Mouse (Mus musculus): Measurements from ENCODE around the gene Sympk.
"Not testable (repeated sequence)": the region's sequence is repeated elsewhere in the genome, so short reads cannot be mapped to it uniquely, and the experiment has no call there.

The Sympk gene

GRCm38 (mm10) chr7:19052345-19053135 is 28.4 kb downstream of the Sympk start:
- peak; percentile 68 for DNase-seq

GRCm38 (mm10) chr7:19053136-19053532 is 29.0 kb downstream of the Sympk start:
- DNase-seq: no peak

- peak; percentile 86 to 89 for DNase-seq
Observed at GRCm38 (mm10) chr7:19054047-19054776, 30.0 kb downstream of the Sympk start, which contains the start of gene Rsph6a. Gene Rsph6a (plus strand): TSS chr7:19054690.

GRCm38 (mm10) chr7:19054777-19055076 is 30.6 kb downstream of the Sympk start:
- no peak for DNase-seq

DNA sequence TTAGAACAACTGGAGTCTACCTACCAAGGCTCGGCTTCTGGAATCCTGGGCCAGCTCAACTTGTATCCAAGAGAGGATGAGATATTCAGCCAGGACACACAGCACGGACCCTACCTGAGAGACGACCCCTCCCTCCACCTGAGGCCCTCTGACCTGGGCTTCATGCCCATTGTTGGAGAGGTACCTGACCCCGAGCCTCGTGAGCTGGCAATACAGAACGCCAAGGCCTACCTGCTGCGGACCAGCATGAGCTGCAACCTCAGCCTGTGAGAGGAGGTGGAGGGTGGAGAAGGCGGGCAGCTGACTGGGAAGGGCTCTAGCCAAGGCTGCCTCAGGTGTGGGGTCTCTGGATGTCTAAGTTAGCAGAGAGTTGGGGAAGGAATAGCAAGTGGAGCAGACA is 30.9 kb downstream of the Sympk start:
- DNase-seq: no peak

DNA sequence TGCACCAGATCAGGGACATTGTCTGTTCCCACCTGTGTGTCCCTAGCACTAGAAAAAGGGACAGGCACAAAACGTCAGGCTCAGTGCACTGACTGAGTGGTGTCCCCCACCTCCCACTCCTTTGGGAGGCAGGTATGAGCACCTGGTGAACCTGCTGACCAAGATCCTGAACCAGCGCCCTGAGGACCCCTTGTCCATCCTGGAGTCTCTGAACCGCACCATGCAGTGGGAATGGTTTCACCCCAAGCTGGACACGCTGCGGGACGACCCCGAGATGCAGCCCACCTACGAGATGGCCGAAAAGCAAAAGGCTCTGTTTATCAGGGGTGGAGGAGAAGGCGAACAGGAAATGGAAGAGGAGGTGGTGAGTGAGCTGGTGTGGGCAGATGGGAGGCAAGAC is 33.2 kb downstream of the Sympk start:
- no peak for DNase-seq

- DNase-seq: no peak
Observed at GRCm38 (mm10) chr7:19065896-19066295, 41.7 kb downstream of the Sympk start.

- no peak for DNase-seq
Observed at GRCm38 (mm10) chr7:19067063-19067462, 42.9 kb downstream of the Sympk start.

- DNase-seq: no peak
Observed at GRCm38 (mm10) chr7:19067935-19068334, 43.8 kb downstream of the Sympk start.

GRCm38 (mm10) chr7:19068707-19069106 is 44.5 kb downstream of the Sympk start:
- DNase-seq: peak; percentile 83 to 88

GRCm38 (mm10) chr7:19069500-19069899 is 45.3 kb downstream of the Sympk start:
- DNase-seq: peak in 1 of 2 experiments; percentile 49

- DNase-seq: not testable (repeated sequence)
Observed at GRCm38 (mm10) chr7:19071024-19071423, 46.8 kb downstream of the Sympk start.

DNA sequence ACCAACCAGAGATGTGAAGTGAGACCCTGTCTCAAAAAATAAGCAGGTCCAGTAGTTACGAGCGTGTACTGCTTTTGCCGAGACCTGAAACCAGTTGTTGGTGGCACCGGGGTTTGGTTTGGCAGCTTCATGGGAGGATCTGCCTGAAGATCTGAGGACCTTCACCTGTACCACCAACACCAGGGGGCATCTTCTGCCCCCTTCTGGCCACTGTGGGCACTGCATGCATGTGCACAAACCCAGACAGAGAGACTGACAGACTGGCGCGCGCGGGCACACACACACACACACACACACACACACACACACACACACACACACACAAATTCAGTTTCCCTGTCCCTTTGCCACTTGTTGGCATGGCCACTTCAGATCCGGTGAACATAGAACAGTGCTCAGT is 49.3 kb downstream of the Sympk start:
- DNase-seq: peak; percentile 67 to 75

DNA sequence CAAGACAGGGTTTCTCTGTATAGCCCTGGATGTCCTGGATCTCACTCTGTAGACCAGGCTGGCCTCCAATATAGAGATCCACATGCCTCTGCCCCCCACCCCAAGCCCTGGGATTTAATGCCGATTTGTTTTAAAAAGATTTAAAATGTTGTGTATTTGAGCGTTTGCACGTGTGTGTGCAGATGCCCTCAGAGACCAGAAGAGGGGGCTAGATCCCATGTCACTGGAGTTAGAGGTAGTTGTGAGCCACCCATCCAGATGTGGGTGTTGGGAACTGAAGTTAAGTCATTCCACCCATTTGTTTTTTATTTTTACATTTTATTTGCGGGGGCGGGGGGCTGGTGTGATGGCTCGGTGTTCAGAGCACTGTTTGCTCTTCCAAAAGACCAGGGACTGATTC is 50.3 kb downstream of the Sympk start:
- DNase-seq: no peak

- no peak for DNase-seq
Observed at GRCm38 (mm10) chr7:19075231-19075630, 51.1 kb downstream of the Sympk start.

- peak; percentile 97 to 99 for DNase-seq
Observed at GRCm38 (mm10) chr7:19075723-19076585, 51.8 kb downstream of the Sympk start, which contains the start of gene Dmwd. Gene Dmwd (plus strand): TSS chr7:19076227.

DNA sequence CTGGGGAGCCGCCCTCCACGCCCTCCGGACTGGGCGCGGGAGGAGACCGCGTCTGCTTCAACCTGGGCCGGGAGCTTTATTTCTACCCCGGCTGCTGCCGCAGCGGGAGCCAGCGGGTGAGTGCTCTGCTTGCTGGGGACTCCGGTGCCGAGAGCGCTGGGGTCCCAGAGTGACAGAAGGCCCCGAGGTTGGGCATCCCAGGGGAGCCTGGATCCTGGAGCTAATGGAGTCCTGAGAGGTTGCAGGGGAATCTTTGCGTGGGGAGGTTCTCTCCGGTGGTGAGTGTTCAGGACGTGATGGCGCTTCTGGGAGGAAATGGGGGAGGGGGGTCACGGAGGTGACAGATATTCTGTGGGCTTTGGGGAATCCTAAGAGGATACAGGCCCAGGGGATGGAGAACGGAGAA is 52.4 kb downstream of the Sympk start:
- peak; percentile 53 to 62 for DNase-seq

- no peak for DNase-seq
Observed at GRCm38 (mm10) chr7:19077761-19078160, 53.6 kb downstream of the Sympk start.

DNA sequence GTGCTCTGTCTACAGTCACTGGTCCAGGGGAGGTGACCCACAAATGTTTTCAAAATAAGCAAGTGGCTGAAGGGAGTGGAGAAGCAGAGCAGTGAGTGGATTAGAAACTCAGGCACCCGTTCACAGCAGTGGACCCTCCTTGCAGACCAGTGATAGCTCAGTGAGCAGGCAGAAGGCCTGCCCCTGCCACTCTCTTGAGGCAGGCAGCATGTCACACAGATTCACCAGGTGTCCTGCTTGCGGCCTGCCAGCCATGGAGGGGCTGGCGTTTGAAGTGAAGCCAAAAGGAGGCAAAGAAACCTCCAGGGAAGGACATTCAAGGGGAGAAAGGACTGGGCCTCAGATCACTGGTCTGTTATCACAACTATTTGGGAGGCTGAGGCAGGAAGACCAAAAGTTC is 54.6 kb downstream of the Sympk start:
- DNase-seq: peak in 1 of 2 experiments; percentile 10

- no peak for DNase-seq
Observed at GRCm38 (mm10) chr7:19080451-19080950, 56.3 kb downstream of the Sympk start.

DNA sequence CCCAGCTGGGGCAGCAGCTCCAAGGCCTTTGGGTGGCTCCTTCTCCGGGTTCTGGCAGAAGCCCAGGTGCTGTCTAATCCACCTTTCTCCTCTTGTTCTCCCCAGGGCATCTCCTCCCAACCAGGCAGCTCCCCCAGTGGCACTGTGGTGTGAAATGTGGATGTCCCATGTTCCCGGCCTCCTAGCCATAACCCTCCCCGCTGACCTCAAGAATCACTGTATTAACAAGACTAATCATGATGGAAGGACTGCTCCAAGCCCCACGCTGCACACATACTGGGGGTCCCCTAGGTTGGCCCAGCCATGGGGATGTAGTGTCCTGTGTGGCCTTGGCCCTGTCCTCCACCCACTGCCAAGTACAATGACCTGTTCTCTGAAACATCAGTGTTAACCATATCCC is 58.0 kb downstream of the Sympk start:
- DNase-seq: peak in 1 of 2 experiments; percentile 13

GRCm38 (mm10) chr7:19083096-19083495 is 58.9 kb downstream of the Sympk start:
- DNase-seq: peak in 1 of 2 experiments; percentile 12

- peak in 1 of 2 experiments; percentile 10 for DNase-seq
Observed at GRCm38 (mm10) chr7:19083701-19084100, 59.5 kb downstream of the Sympk start, which contains the start of gene Dmpk. Gene Dmpk (plus strand): TSS chr7:19083849.

Data from cerebellum, postnatal 10 days (tissue).